ENCODE assay signal across 8 mouse cellular contexts in the genomic region with DNA sequence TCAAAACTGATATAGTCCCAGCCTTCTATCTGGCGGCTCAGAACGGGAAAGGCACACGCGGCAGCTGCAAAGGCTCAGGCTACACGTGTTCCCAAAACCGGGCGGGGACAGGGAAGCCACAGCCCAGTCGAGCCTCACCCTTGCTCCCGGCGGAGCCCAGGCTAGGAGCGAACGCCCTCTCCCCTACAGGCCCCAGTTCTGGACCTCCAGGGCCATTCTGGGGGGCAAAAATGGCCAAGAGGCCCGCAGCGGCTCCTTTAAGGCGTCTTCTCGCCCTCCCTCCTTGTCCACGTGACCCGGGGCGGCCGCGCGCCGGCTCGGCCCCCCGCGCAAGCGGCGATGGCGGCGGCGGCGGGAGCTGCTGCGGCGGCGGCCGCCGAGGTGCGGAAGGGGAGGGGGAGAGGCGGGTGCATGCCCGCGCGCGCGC. TPM values are rescaled to one million over a fixed set of nuclear protein-coding genes. Genes with fewer than 3 reads are reported as not detected.
DNase-seq lines count a peak whose midpoint lies in the region; ATAC-seq and TF ChIP-seq lines count a peak whose summit lies in the region.

A gene (minus strand): TSS at position 106 of the 427 bp plus-strand sequence.
A gene (plus strand): TSS at position 310 of the 427 bp plus-strand sequence.

- TF ChIP-seq EP300 in heart, adult 2 months (IDR thresholded peaks at IDR 0.05; ENCODE audit: insufficient read depth, low read depth, low read length): 0 out of 2 replicates have a peak, but pooled peaks have one; percentile 45

- peak within 1 kb of the TSS; percentile 96 for H3K9ac ChIP-seq in embryonic facial prominence, embryonic 13.5 days
- H3K9ac ChIP-seq in heart, adult 2 months (ENCODE audit: low read depth, low read length): peak within 1 kb of the TSS; percentile 82
- peak within 1 kb of the TSS; percentile 94 for H3K9ac ChIP-seq in limb, embryonic 15.5 days
- peak within 1 kb of the TSS; percentile 87 for H3K9ac ChIP-seq in midbrain, postnatal 0 days (replicated peaks; ENCODE audit: low read length, poor library complexity, severe bottlenecking)

- intact Hi-C loops in heart, adult 2 months (cut with DNase I): no loop called here

- WGBS in embryonic facial prominence, embryonic 13.5 days: under 1% methylated on average over 35 of the region's 44 CpGs
- WGBS in heart, adult 2 months: 2% methylated on average over 19 of the region's 44 CpGs
- WGBS in limb, embryonic 15.5 days: under 1% methylated on average over 38 of the region's 44 CpGs
- WGBS in midbrain, postnatal 0 days: 2% methylated on average over 17 of the region's 44 CpGs

- peak within 1 kb of the TSS; percentile 96 for H3K27ac ChIP-seq in embryonic facial prominence, embryonic 13.5 days
- peak within 1 kb of the TSS; percentile 99 for H3K27ac ChIP-seq in heart, adult 2 months
- H3K27ac ChIP-seq in limb, embryonic 15.5 days: peak within 1 kb of the TSS; percentile 98
- H3K27ac ChIP-seq in midbrain, postnatal 0 days (ENCODE audit: low read depth, low read length): peak within 1 kb of the TSS; percentile 91

- peak within 1 kb of the TSS; percentile 88 for H3K4me2 ChIP-seq in embryonic facial prominence, embryonic 13.5 days
- H3K4me2 ChIP-seq in limb, embryonic 15.5 days: peak within 1 kb of the TSS; percentile 61
- H3K4me2 ChIP-seq in midbrain, postnatal 0 days (ENCODE audit: low read depth, low read length, poor library complexity, severe bottlenecking): peak within 1 kb of the TSS; percentile 81

- DNase-seq in 3T3-L1 (ENCODE audit: low read depth, low spot score): peak; percentile 81
- peak; percentile 89 to 92 for DNase-seq in adrenal gland, postnatal 36 days
- peak; percentile 90 for DNase-seq in heart, adult 2 months
- peak; percentile 80 for DNase-seq in kidney, adult 9 months
- peak; percentile 82 for DNase-seq in midbrain, postnatal 0 days (ENCODE audit: low spot score)
- peak; percentile 45 to 60 for DNase-seq in spleen, postnatal 14 days (ENCODE audit: low spot score in 2 of 2)

- no peaks in the 10 kb centered on the region for H3K27me3 ChIP-seq in embryonic facial prominence, embryonic 13.5 days
- H3K27me3 ChIP-seq in heart, adult 2 months (ENCODE audit: control insufficient read depth, insufficient read depth, low read length): no peaks in the 10 kb centered on the region
- no peaks in the 10 kb centered on the region for H3K27me3 ChIP-seq in limb, embryonic 15.5 days
- no peaks in the 10 kb centered on the region for H3K27me3 ChIP-seq in midbrain, postnatal 0 days (ENCODE audit: insufficient read depth, low read length)

- H3K36me3 ChIP-seq in embryonic facial prominence, embryonic 13.5 days: peaks cover 28% of the 10 kb centered on the region
- H3K36me3 ChIP-seq in heart, adult 2 months (ENCODE audit: control insufficient read depth, insufficient read depth, low read length): no peaks in the 10 kb centered on the region
- peaks cover 25% of the 10 kb centered on the region for H3K36me3 ChIP-seq in limb, embryonic 15.5 days
- H3K36me3 ChIP-seq in midbrain, postnatal 0 days (ENCODE audit: insufficient read depth, low read length): no peaks in the 10 kb centered on the region

- peak within 1 kb of the TSS; percentile 90 for H3K4me3 ChIP-seq in embryonic facial prominence, embryonic 13.5 days
- peak within 1 kb of the TSS; percentile 80 for H3K4me3 ChIP-seq in heart, adult 2 months
- H3K4me3 ChIP-seq in limb, embryonic 15.5 days: peak within 1 kb of the TSS; percentile 84
- peak within 1 kb of the TSS; percentile 83 for H3K4me3 ChIP-seq in midbrain, postnatal 0 days (ENCODE audit: low read depth, low read length)

- ATAC-seq in embryonic facial prominence, embryonic 13.5 days (ENCODE audit: insufficient number of reproducible peaks, insufficient read depth, low FRiP score, low TSS enrichment, low read depth): peak; percentile 4; the same call in 1 of the 2 replicates
- peak; percentile 22; the same call in 1 of the 2 replicates for ATAC-seq in limb, embryonic 15.5 days (ENCODE audit: insufficient number of reproducible peaks, low FRiP score, low TSS enrichment, low read depth)
- ATAC-seq in midbrain, postnatal 0 days (ENCODE audit: low FRiP score): peak; percentile 17

- H3K4me1 ChIP-seq in embryonic facial prominence, embryonic 13.5 days: peaks cover 46% of the 10 kb centered on the region
- H3K4me1 ChIP-seq in heart, adult 2 months (ENCODE audit: control insufficient read depth, insufficient read depth, low read length): peaks cover 5% of the 10 kb centered on the region
- H3K4me1 ChIP-seq in limb, embryonic 15.5 days: peaks cover 43% of the 10 kb centered on the region
- peaks cover 18% of the 10 kb centered on the region for H3K4me1 ChIP-seq in midbrain, postnatal 0 days (ENCODE audit: insufficient read depth, low read length)

- TF ChIP-seq CTCF in heart, adult 2 months (IDR thresholded peaks at IDR 0.05): no peak
- no peak for TF ChIP-seq CTCF in midbrain, postnatal 0 days (IDR thresholded peaks at IDR 0.05)

- TF ChIP-seq POLR2A in heart, adult 2 months (IDR thresholded peaks at IDR 0.05; ENCODE audit: insufficient read depth, low read depth, low read length): peak; percentile 58

- peaks cover 3% of the 10 kb centered on the region; the same call in 1 of the 2 replicates for H3K9me3 ChIP-seq in embryonic facial prominence, embryonic 13.5 days
- no peaks in the 10 kb centered on the region for H3K9me3 ChIP-seq in limb, embryonic 15.5 days
- no peaks in the 10 kb centered on the region for H3K9me3 ChIP-seq in midbrain, postnatal 0 days (ENCODE audit: low read length)

- no peaks in the 10 kb centered on the region for H3K79me2 ChIP-seq in heart, adult 2 months (replicated peaks; ENCODE audit: control insufficient read depth, insufficient read depth, low read length)

RNA-seq across cellular contexts. Expression of the first gene that starts in this region (rescaled TPM):
- total RNA-seq in adrenal gland, postnatal 36 days (2021): 100 to 1,000 TPM in 1 of 2 experiments, 10 to 100 TPM in 1; 85.2 to 119 TPM
- 2.7 and 3.2 TPM in 2 replicates for polyA plus RNA-seq in embryonic facial prominence, embryonic 13.5 days (2015; fragmentation: Nextera tagmentation; extraction: Ambion mirVana)
- total RNA-seq in heart, adult 2 months (2021): 1 to 10 TPM; 1.8 to 3.1 TPM
- polyA plus RNA-seq in heart, adult 2 months (2012; rRNA removed): 4.5 and 8.1 TPM in 2 replicates
- 4.6 and 5.2 TPM in 2 replicates for polyA plus RNA-seq in limb, embryonic 15.5 days (2015; fragmentation: Nextera tagmentation; extraction: Ambion mirVana)
- total RNA-seq in midbrain, postnatal 0 days (2014; rRNA removed): 2.9 and 3.1 TPM in 2 replicates
- 6.0 and 7.0 TPM in 2 replicates for polyA plus RNA-seq in midbrain, postnatal 0 days (2015; fragmentation: Nextera tagmentation; extraction: Ambion mirVana)

RNA-seq across cellular contexts. Expression of the second gene that starts in this region (rescaled TPM):
- 100 to 1,000 TPM; 124 to 143 TPM for total RNA-seq in adrenal gland, postnatal 36 days (2021)
- polyA plus RNA-seq in embryonic facial prominence, embryonic 13.5 days (2015; fragmentation: Nextera tagmentation; extraction: Ambion mirVana): 98.5 and 100 TPM in 2 replicates
- total RNA-seq in heart, adult 2 months (2021): 10 to 100 TPM; 38.0 to 42.6 TPM
- 61.6 and 64.0 TPM in 2 replicates for polyA plus RNA-seq in heart, adult 2 months (2012; rRNA removed)
- 64.6 and 78.1 TPM in 2 replicates for polyA plus RNA-seq in limb, embryonic 15.5 days (2015; fragmentation: Nextera tagmentation; extraction: Ambion mirVana)
- total RNA-seq in midbrain, postnatal 0 days (2014; rRNA removed): 312 and 375 TPM in 2 replicates
- 58.8 and 69.0 TPM in 2 replicates for polyA plus RNA-seq in midbrain, postnatal 0 days (2015; fragmentation: Nextera tagmentation; extraction: Ambion mirVana)

Comparison
In these comparisons a context has a peak if more than half of its experiments do, and no peak if none do; other contexts are left out.
1. Peak in every context shown above with its lines: DNase-seq, ATAC-seq, H3K4me3 ChIP-seq and H3K27ac ChIP-seq.
2. RNA of the first gene that starts in this region (total RNA-seq): 85.2 to 119 TPM in adrenal gland, postnatal 36 days; 1.8 to 3.1 TPM in heart, adult 2 months and 2.9 to 3.1 TPM in midbrain, postnatal 0 days; every median in the first group is over 10 times any median in the second.